Mouse (Mus musculus) megakaryocyte, embryonic 14.5 days (primary cell): Measurements from ENCODE around the gene Mapk8. TPM values are rescaled to one million over a fixed set of nuclear protein-coding genes. Genes with fewer than 3 reads are reported as not detected.

Experiments
- H3K27me3 ChIP-seq: replicated peaks from 2 replicates; pipeline ENCODE3; 2012; ENCODE audit warnings: inconsistent platforms
- H3K36me3 ChIP-seq: replicated peaks from 2 replicates; pipeline ENCODE3; 2012; ENCODE audit warnings: low read length, inconsistent platforms, mixed read lengths
- H3K4me1 ChIP-seq: 2 replicates; pipeline ENCODE4 v1.6.1; 2012; ENCODE audit warnings: inconsistent platforms
- H3K4me3 ChIP-seq: replicated peaks from 2 replicates; pipeline ENCODE3; 2012; ENCODE audit warnings: moderate library complexity, mild to moderate bottlenecking, inconsistent platforms
- H3K9me3 ChIP-seq: 2 replicates; pipeline ENCODE4 v1.6.1; 2012; ENCODE audit warnings: inconsistent platforms
- FLI1 ChIP-seq: IDR thresholded peaks from 2 replicates; pipeline ENCODE4 v1.6.1; 2012; ENCODE audit warnings: low read length, inconsistent platforms, mixed read lengths
- GATA1 ChIP-seq: IDR thresholded peaks from 3 replicates; pipeline ENCODE4 v1.6.1; 2012; ENCODE audit warnings: mixed read lengths, low read length, inconsistent platforms, borderline replicate concordance
- polyA plus RNA-seq: library from polyadenylated mRNA; stranded (reverse); fragments of >175 nt; gene quantifications from 2 replicates; pipeline ENCODE4 v1.2.3, GENCODE M21; 2012; ENCODE audit warnings: low replicate concordance; ENCODE audit not compliant: insufficient read depth

Gene Mapk8
- polyA plus RNA-seq, 1 experiment = 0.76 TPM

DNA sequence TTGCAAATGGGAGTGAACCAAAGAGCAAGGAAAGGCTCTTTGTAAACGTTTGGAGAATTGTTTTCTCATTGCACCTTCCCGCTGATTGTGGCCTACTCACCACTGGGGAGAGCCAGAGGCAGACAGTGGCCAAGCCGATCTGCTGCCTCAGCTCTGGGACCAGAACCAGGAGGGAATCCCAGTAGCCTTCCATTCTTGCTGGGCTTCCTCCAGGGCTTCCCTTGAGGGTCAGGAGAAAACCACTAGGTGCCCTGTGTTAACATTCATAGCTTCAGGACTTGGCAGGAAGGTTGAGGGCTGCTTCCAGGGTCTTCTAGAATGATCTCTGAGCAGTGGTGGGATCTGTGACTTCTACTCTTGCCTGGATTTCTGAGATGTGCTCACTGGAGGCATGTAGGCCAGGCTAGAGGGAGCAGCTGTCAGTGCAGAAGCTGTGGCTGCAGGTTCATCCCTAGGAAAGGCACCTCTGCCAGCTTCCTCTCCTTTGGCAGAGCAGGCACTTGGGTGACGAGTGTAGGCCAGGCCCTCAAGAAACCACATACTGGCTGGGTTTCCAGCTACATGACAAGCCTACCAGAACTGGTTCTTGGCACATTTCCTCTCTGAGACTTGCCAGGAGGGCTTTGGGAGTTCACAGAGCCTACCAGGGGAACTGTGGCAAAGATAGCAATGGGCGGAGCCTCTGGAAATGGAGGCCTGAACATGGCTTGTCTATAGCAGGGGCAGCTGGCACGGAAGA lies 94.8 kb downstream of the Mapk8 start:
- TF ChIP-seq FLI1 = no peak
- no peak for TF ChIP-seq GATA1
- no peak overlapping the region for H3K4me3 ChIP-seq
- peaks cover 90% of the 10 kb centered on the region for H3K27me3 ChIP-seq
- H3K9me3 ChIP-seq = no peaks in the 10 kb centered on the region
- H3K36me3 ChIP-seq = no peaks in the 10 kb centered on the region
- H3K4me1 ChIP-seq = 0 out of 2 replicates have a peak, but pooled peaks cover 3% of the 10 kb centered on the region

DNA sequence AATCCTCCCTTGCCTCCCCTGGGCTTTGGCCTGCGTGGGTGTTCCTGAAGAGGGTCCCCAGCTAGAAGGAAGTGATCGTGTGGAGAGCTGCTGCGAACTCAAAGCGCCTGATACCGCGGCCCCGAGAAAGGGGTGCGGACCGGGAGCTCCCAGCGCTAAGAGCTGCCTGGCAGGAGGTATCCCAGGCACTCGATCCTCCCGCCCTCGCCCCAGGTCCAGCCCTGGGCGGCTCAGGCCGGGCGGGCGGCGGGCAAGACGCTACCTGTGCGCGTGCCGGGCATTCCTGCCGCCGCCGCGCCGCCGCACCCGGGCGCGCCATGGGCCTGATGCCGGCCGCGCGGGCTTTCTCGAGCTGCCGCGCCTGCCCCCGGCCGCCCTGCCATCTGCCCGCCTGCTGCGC lies 95.9 kb downstream of the Mapk8 start:
- Histone ChIP-seq H3K36me3 (no peaks in the 10 kb centered on the region), H3K4me1 (peaks cover 11% of the 10 kb centered on the region), H3K4me3 (no peak overlapping the region), H3K9me3 (no peaks in the 10 kb centered on the region), H3K27me3 (peaks cover 92% of the 10 kb centered on the region)
- TF ChIP-seq FLI1 = no peak
- TF ChIP-seq GATA1 = no peak

DNA sequence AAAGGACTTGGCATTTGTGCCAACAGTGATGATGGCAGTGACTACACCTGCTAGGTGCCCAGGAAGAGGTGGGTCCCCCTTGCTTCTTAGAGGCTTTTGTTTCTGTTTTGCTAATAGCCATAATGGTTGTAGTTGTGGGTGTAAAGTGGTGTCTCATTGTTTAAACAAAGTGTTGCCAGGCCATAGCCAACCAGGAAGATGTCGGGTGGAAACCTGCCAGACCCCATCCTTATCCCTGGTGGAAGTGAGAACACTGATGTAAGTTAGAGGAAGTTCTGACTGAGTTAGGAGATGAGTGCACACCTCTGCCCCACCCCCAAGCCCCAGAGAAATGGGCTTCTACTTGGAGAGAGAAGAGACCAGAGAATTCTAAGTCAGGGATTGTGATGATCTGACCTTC lies 98.8 kb downstream of the Mapk8 start:
- Histone ChIP-seq H3K27me3 (peaks cover 96% of the 10 kb centered on the region), H3K4me1 (peaks cover 20% of the 10 kb centered on the region), H3K9me3 (no peaks in the 10 kb centered on the region), H3K36me3 (no peaks in the 10 kb centered on the region), H3K4me3 (no peak overlapping the region)
- TF ChIP-seq GATA1 (no peak), FLI1 (no peak)

DNA sequence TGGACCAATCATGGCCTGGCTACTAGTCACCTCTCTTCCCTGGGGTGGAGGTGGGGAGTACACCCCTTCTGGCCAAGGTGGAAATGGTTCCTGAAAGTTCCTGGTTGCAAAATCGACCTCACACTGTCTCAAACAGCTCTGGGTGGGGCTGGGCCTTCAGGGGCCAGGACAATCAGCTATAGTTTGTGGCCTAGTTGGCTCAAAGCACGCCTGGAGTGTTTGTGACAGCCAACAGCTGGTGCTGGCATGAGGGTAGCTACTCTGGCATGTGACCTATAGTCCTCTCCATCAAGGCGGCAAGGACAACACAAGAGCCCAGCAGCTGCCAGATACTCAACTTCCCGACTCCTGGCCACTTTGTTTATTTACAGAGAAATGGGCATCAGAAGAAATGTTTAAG lies 99.2 kb downstream of the Mapk8 start:
- Histone ChIP-seq H3K27me3 (peaks cover 96% of the 10 kb centered on the region), H3K4me3 (no peak overlapping the region), H3K36me3 (no peaks in the 10 kb centered on the region), H3K4me1 (peaks cover 20% of the 10 kb centered on the region), H3K9me3 (no peaks in the 10 kb centered on the region)
- TF ChIP-seq FLI1 = no peak
- no peak for TF ChIP-seq GATA1

DNA sequence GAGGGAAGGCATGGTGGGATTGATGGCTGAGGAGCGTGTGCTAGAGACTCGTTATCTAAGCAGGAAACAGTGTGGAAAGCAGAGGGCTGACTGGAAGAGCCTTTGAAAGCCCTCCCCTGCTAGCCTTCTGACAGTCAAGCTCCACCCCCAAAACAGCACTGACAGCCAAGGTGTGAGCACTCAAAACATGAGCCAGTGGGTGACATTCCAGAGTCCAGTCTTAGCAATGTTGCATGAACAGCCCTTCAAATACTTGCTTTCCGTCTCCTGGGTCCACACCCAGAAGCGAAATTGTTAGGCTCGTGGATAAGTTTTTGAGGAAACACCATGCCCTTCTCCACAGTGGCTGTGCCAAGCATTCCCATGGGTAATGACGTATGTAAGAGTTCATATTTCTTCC lies 100.4 kb downstream of the Mapk8 start:
- Histone ChIP-seq H3K4me3 (no peak overlapping the region), H3K36me3 (no peaks in the 10 kb centered on the region), H3K27me3 (peaks cover 90% of the 10 kb centered on the region), H3K4me1 (peaks cover 20% of the 10 kb centered on the region), H3K9me3 (no peaks in the 10 kb centered on the region)
- TF ChIP-seq FLI1 = no peak
- no peak for TF ChIP-seq GATA1

DNA sequence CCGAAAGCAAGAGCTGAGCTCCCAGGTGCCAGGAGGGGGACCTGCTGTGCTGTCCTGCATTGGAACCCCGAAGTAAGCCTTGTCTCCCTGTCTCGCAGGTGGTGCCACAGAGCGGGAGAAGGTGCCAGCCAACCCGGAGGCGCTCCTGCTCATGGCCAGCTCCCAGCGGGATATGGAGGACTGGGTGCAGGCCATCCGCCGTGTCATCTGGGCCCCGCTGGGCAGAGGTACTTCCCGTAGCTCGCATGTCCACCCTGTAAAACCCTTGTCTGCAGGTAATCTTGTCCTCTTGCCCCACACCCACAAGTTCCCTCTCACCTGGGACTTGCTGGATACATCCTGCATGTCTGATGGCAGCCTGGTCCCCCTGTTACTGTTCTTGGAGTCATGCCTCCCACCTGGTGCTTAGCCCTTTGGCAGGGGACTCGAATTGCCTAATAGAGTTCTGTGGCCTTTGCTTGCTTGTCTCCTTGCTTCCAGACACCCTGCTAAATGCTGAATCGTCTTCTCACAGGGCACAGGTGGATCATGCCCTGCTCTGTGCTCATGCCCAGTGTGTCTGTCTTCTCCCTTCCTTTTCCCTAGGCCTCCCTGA lies 103.7 kb downstream of the Mapk8 start:
- Histone ChIP-seq H3K4me3 (no peak overlapping the region), H3K36me3 (no peaks in the 10 kb centered on the region), H3K9me3 (no peaks in the 10 kb centered on the region), H3K27me3 (peaks cover 79% of the 10 kb centered on the region), H3K4me1 (peaks cover 20% of the 10 kb centered on the region)
- TF ChIP-seq FLI1 = no peak
- no peak for TF ChIP-seq GATA1

DNA sequence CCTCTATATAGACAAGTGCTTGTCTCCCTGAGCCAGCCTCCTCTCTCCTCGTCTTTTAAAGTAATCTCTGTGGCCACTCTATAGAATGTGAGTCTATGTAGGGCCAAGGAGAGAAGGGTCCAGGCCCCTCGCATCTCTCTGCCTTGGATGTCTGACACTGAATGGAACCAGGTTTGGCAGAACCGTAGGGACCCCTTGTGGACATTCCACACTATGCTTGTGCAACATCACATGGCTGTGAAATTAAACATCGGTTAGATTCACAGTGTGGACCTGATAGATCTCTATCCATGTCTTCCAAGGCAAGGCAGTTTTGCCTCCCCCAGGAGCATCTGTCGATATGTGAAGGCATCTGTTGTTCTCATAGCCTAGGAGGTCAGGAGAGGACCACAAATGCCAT lies 108.3 kb downstream of the Mapk8 start:
- Histone ChIP-seq H3K36me3 (no peaks in the 10 kb centered on the region), H3K27me3 (peaks cover 68% of the 10 kb centered on the region), H3K9me3 (peaks cover 2% of the 10 kb centered on the region), H3K4me1 (no peaks in the 10 kb centered on the region), H3K4me3 (no peak overlapping the region)
- TF ChIP-seq GATA1 (no peak), FLI1 (no peak)

DNA sequence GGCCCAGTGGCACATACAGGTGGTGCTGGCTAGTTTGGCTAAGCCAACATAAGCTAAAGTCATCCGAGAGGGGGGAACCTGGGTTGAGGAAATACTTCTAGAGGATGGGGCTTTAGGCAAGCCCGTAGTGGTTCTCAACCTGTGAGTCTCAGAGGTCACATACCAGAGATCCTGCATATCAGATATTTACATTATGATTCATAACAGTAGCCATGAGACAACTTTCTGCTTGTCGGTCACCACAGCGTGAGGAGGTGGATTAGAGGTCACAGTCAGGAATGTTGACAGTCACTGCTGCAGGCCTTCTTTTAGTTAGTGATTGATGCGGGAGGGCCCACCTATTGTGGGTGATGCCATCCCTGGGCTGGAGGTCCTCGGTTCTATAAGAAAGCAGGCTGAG lies 111.2 kb downstream of the Mapk8 start:
- TF ChIP-seq GATA1 (no peak), FLI1 (no peak)
- Histone ChIP-seq H3K4me1 (no peaks in the 10 kb centered on the region), H3K36me3 (no peaks in the 10 kb centered on the region), H3K9me3 (peaks cover 8% of the 10 kb centered on the region), H3K27me3 (peaks cover 60% of the 10 kb centered on the region), H3K4me3 (no peak overlapping the region)

DNA sequence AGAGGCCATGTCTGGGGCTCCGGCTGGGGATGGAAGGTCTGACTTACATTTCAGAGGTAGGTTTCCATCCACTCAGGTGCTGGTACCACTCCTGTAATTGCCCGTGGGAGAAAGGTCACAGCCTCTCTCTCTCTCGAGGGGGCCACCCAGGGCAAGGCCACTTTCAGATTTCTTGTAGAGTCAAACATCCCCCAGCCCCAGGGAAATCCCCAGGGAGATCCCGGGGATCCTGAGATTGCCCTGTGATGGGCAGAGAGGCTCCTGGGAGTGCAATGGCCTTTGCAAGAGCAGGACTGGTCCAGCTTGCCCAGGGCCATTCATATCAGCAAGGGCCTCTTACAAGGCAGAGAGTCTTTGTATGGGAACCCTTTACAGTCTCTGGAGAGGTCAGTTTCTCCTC lies 112.6 kb downstream of the Mapk8 start:
- no peaks in the 10 kb centered on the region for H3K4me1 ChIP-seq
- peaks cover 63% of the 10 kb centered on the region for H3K27me3 ChIP-seq
- H3K9me3 ChIP-seq = peaks cover 8% of the 10 kb centered on the region
- H3K36me3 ChIP-seq = no peaks in the 10 kb centered on the region
- H3K4me3 ChIP-seq = no peak overlapping the region
- TF ChIP-seq GATA1 = no peak
- no peak for TF ChIP-seq FLI1

DNA sequence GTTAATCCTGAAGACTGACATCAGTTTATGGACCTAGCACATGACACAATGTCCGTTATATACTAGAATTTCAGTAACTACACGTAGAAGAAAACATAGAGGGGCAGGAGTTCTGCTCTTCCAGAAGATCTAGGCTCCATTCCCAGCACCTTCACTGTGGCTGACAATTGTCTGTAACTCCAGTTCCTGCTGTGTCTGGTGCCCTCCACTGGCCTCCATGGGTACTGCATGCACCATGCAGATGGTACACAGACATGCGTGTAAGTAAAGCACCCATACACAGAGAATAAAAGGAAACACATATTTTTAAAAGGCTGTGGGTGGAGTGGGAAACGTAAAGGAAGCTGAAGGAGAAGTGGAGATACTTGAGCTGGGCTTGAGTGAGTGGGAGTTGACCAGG lies 113.1 kb downstream of the Mapk8 start:
- H3K4me3 ChIP-seq = no peak overlapping the region
- H3K4me1 ChIP-seq = no peaks in the 10 kb centered on the region
- H3K27me3 ChIP-seq = peaks cover 66% of the 10 kb centered on the region
- no peak for TF ChIP-seq FLI1
- no peak for TF ChIP-seq GATA1
- H3K9me3 ChIP-seq = peaks cover 8% of the 10 kb centered on the region
- H3K36me3 ChIP-seq = no peaks in the 10 kb centered on the region

DNA sequence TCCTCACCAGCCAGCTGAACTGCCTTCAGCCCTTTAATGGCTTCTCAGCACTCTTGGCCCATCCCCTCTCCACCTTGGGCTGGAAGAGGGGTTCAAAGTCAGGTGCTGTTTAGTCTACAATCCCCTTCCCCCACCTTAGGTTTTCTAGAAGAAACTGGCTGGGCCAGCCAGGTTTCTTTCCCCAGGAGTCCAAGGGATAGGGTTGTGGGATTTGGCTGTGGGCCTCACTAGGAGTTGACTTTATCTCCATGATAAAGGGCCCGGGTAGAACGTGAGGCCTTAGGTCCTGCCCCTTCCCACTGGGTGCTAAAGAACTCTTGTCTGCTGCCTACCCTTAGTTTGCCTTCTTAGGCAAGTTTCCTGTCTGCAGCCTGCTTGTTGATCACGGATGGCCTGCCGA lies 115.3 kb downstream of the Mapk8 start:
- Histone ChIP-seq H3K9me3 (peaks cover 8% of the 10 kb centered on the region), H3K4me1 (peaks cover 8% of the 10 kb centered on the region)
- TF ChIP-seq GATA1 (no peak), FLI1 (no peak)

More for the DNA sequence above, 115.3 kb downstream of the Mapk8 start:
- no peaks in the 10 kb centered on the region for H3K36me3 ChIP-seq
- no peak overlapping the region for H3K4me3 ChIP-seq
- H3K27me3 ChIP-seq = peaks cover 67% of the 10 kb centered on the region
